ENCODE assay signal across 8 mouse cellular contexts in genomic region chr14:62975046-62975445, GRCm38 (mm10). TPM values are rescaled to one million over a fixed set of nuclear protein-coding genes. Genes with fewer than 3 reads are reported as not detected.
A peak's percentile ranks its signal among the peaks of the same experiment; 100 is the strongest.
DNase-seq lines count a peak whose midpoint lies in the region; ATAC-seq and TF ChIP-seq lines count a peak whose summit lies in the region.

No protein-coding gene starts in this region.

- no peaks in the 10 kb centered on the region for H3K27me3 ChIP-seq in spleen, adult 2 months (ENCODE audit: control insufficient read depth, insufficient read depth, low read length)

- no peak for ATAC-seq in erythroblast, adult 5-6 weeks (replicated peaks; ENCODE audit: low FRiP score, poor library complexity, severe bottlenecking)

- H3K4me1 ChIP-seq in lung, adult 2 months (ENCODE audit: control insufficient read depth, insufficient read depth, low read length) = no peaks in the 10 kb centered on the region
- H3K4me1 ChIP-seq in spleen, adult 2 months (ENCODE audit: control insufficient read depth, insufficient read depth, insufficient read length) = no peaks in the 10 kb centered on the region

- H3K36me3 ChIP-seq in spleen, adult 2 months (ENCODE audit: control insufficient read depth, insufficient read depth, low read length) = no peaks in the 10 kb centered on the region

- H3K27ac ChIP-seq in spleen, adult 2 months (ENCODE audit: insufficient read depth, low read length) = no peak overlapping the region

- no peak overlapping the region for H3K4me3 ChIP-seq in lung, adult 2 months (replicated peaks; ENCODE audit: extremely low read depth, low read depth, low read length)
- H3K4me3 ChIP-seq in spleen, adult 2 months (ENCODE audit: extremely low read depth, insufficient read depth, insufficient read length) = no peak overlapping the region

- no peak for TF ChIP-seq POLR2A in lung, adult 2 months (IDR thresholded peaks at IDR 0.05; ENCODE audit: borderline replicate concordance, extremely low read depth, low read depth, low read length)
- no peak for TF ChIP-seq POLR2A in spleen, adult 2 months (IDR thresholded peaks at IDR 0.05; ENCODE audit: low read depth, low read length)

- peak; percentile 45 for DNase-seq in A20 (ENCODE audit: low read depth, low spot score)
- peak; percentile 49 for DNase-seq in ES-CJ7 (ENCODE audit: low read depth, low spot score)
- DNase-seq in c-Kit-positive CD71-positive TER-119-positive erythroid progenitor cells, embryonic 14.5 days (ENCODE audit: low spot score) = peak; percentile 24
- peak; percentile 62 for DNase-seq in gastrocnemius, postnatal 14 days
- DNase-seq in kidney, postnatal 36 days = peak; percentile 47 to 88
- DNase-seq in lung, adult 2 months = peak; percentile 71
- peak; percentile 4 to 49 for DNase-seq in spleen, adult 2 months (ENCODE audit: low read depth in 1 of 2, low spot score in 2 of 2)

- WGBS in lung, adult 2 months = 22% methylated on average over 5 of the region's 5 CpGs
- WGBS in spleen, adult 2 months = 56% methylated on average over 5 of the region's 5 CpGs

- TF ChIP-seq CTCF in lung, adult 2 months (IDR thresholded peaks at IDR 0.05; ENCODE audit: insufficient read depth, low read length) = peak; percentile 74
- 0 out of 2 replicates have a peak, but pooled peaks have one; percentile 35 for TF ChIP-seq CTCF in spleen, adult 2 months (IDR thresholded peaks at IDR 0.05; ENCODE audit: extremely low read depth, insufficient read depth, insufficient read length, insufficient replicate concordance)

- intact Hi-C loops in gastrocnemius, postnatal 14 days (cut with DNase I; ENCODE audit: low total_unique reads) = loop anchor here (10.0 kb wide), 1 partner anchor 480 kb away; no protein-coding TSS in a partner anchor

RNA-seq across cellular contexts. Expression of gene Defb48, which starts 9.3 kb away (rescaled TPM):
- total RNA-seq in gastrocnemius, postnatal 14 days (2021) = not detected
- polyA plus RNA-seq in lung, adult 2 months (2012; rRNA removed) = not detected in 2 replicates
- not detected in 2 replicates for polyA plus RNA-seq in spleen, adult 2 months (2012; rRNA removed)
- not detected in 2 replicates for total RNA-seq in erythroblast, adult 5-6 weeks (2015; ENCODE audit: low replicate concordance)
- not detected in 2 replicates for total RNA-seq in erythroblast, adult 5-6 weeks (2017; ENCODE audit: low replicate concordance)

RNA-seq across cellular contexts. Expression of gene Defb47, which starts 22.8 kb away (rescaled TPM):
- not detected for total RNA-seq in gastrocnemius, postnatal 14 days (2021)
- not detected in 2 replicates for polyA plus RNA-seq in lung, adult 2 months (2012; rRNA removed)
- not detected in 2 replicates for polyA plus RNA-seq in spleen, adult 2 months (2012; rRNA removed)
- total RNA-seq in erythroblast, adult 5-6 weeks (2015; ENCODE audit: low replicate concordance) = not detected in 2 replicates
- total RNA-seq in erythroblast, adult 5-6 weeks (2017; ENCODE audit: low replicate concordance) = not detected in 2 replicates

RNA-seq across cellular contexts. Expression of gene Defb43, which starts 36.5 kb away (rescaled TPM):
- total RNA-seq in gastrocnemius, postnatal 14 days (2021) = not detected
- polyA plus RNA-seq in lung, adult 2 months (2012; rRNA removed) = not detected in 2 replicates
- not detected in 2 replicates for polyA plus RNA-seq in spleen, adult 2 months (2012; rRNA removed)
- total RNA-seq in erythroblast, adult 5-6 weeks (2015; ENCODE audit: low replicate concordance) = not detected in 2 replicates
- not detected in 2 replicates for total RNA-seq in erythroblast, adult 5-6 weeks (2017; ENCODE audit: low replicate concordance)
